Mouse (Mus musculus) stomach, postnatal 0 days (tissue): ENCODE data around the gene Arpc2.

Experiments used
- CTCF ChIP-seq: IDR thresholded peaks from 2 replicates; pipeline ENCODE4 v1.5.1; 2016; ENCODE audit warnings: antibody characterized with exemption, low read depth, mild to moderate bottlenecking, moderate library complexity
- EP300 ChIP-seq: optimal IDR thresholded peaks from 2 replicates; pipeline ENCODE3; 2016; ENCODE audit warnings: antibody characterized with exemption

DNA sequence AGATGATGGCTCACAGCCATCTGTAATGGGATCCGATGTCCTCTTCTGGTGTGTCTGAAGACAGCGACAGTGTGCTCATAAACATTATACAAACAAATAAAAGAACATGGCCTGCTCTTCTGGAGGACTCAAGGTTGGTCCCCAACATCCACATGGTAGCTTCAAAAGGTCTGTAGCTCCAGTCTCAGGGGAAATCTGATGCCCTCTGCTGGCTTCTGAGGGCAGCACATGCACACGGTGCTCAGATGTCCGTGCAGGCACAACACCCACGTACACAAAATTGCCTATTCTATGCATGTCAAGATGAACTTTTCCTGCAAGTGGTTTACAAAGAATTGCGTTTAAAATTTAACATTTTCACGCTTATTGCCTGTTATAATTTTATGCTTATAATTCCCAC is 39.9 kb upstream of the Arpc2 start:
- peak; percentile 81 for TF ChIP-seq CTCF
- TF ChIP-seq EP300: no peak
